In genomic region chr2:25545996-25546810, GRCm38 (mm10) we compare ENCODE assay signal across 8 mouse cellular contexts. TPM values are rescaled to one million over a fixed set of nuclear protein-coding genes. Genes with fewer than 3 reads are reported as not detected.
DNase-seq lines count a peak whose midpoint lies in the region; ATAC-seq and TF ChIP-seq lines count a peak whose summit lies in the region.

No protein-coding gene starts in this region.

- peak; percentile 68 for ATAC-seq in embryonic facial prominence, embryonic 13.5 days (ENCODE audit: insufficient number of reproducible peaks, insufficient read depth, low FRiP score, low TSS enrichment, low read depth)
- peak; percentile 53; the same call in 1 of the 2 replicates for ATAC-seq in hindbrain, postnatal 0 days
- ATAC-seq in midbrain, embryonic 11.5 days (ENCODE audit: low FRiP score): peak; percentile 78

- peak overlapping the region; percentile 98 for H3K9ac ChIP-seq in heart, adult 2 months (ENCODE audit: low read depth, low read length)
- peak overlapping the region; percentile 70 for H3K9ac ChIP-seq in ES-Bruce4 (ENCODE audit: low read depth, poor library complexity, severe bottlenecking)
- peak overlapping the region; percentile 83 for H3K9ac ChIP-seq in embryonic facial prominence, embryonic 13.5 days
- H3K9ac ChIP-seq in hindbrain, postnatal 0 days (replicated peaks; ENCODE audit: low read length): peak overlapping the region; percentile 56
- peak overlapping the region; percentile 70 for H3K9ac ChIP-seq in midbrain, embryonic 11.5 days (ENCODE audit: low read length)

- TF ChIP-seq POLR2A in heart, adult 2 months (IDR thresholded peaks at IDR 0.05; ENCODE audit: insufficient read depth, low read depth, low read length): no peak
- no peak for TF ChIP-seq POLR2A in ES-Bruce4 (IDR thresholded peaks at IDR 0.05; ENCODE audit: insufficient read depth, low read length)

- H3K4me3 ChIP-seq in heart, adult 2 months: peak overlapping the region; percentile 73
- peak overlapping the region; percentile 69 for H3K4me3 ChIP-seq in ES-Bruce4 (ENCODE audit: low read depth, low read length)
- H3K4me3 ChIP-seq in embryonic facial prominence, embryonic 13.5 days: peak overlapping the region; percentile 73
- peak overlapping the region; percentile 65 for H3K4me3 ChIP-seq in hindbrain, postnatal 0 days (ENCODE audit: low read length)
- H3K4me3 ChIP-seq in midbrain, embryonic 11.5 days (ENCODE audit: low read depth, low read length): peak overlapping the region; percentile 71

- peak overlapping the region; percentile 96 for H3K27ac ChIP-seq in heart, adult 2 months
- no peak overlapping the region for H3K27ac ChIP-seq in ES-Bruce4 (ENCODE audit: insufficient read depth, low read length)
- peak overlapping the region; percentile 72; the same call in 1 of the 2 replicates for H3K27ac ChIP-seq in embryonic facial prominence, embryonic 13.5 days
- peak overlapping the region; percentile 41; the same call in 1 of the 2 replicates for H3K27ac ChIP-seq in hindbrain, postnatal 0 days
- H3K27ac ChIP-seq in midbrain, embryonic 11.5 days (ENCODE audit: low read depth, low read length): peak overlapping the region; percentile 20; the same call in 1 of the 2 replicates

- H3K4me2 ChIP-seq in embryonic facial prominence, embryonic 13.5 days: peak overlapping the region; percentile 77
- peak overlapping the region; percentile 82 for H3K4me2 ChIP-seq in hindbrain, postnatal 0 days (ENCODE audit: low read depth, low read length)
- peak overlapping the region; percentile 53 for H3K4me2 ChIP-seq in midbrain, embryonic 11.5 days

- no peaks in the 10 kb centered on the region for H3K9me3 ChIP-seq in ES-Bruce4 (replicated peaks; ENCODE audit: control insufficient read depth, insufficient read depth, low read length, poor library complexity, severe bottlenecking)
- H3K9me3 ChIP-seq in embryonic facial prominence, embryonic 13.5 days: no peaks in the 10 kb centered on the region
- H3K9me3 ChIP-seq in hindbrain, postnatal 0 days (ENCODE audit: low read length): no peaks in the 10 kb centered on the region
- H3K9me3 ChIP-seq in midbrain, embryonic 11.5 days (ENCODE audit: control insufficient read depth, low read length): no peaks in the 10 kb centered on the region

- no peak for DNase-seq in heart, adult 2 months
- DNase-seq in heart, postnatal 25 days (ENCODE audit: low spot score): no peak
- DNase-seq in hindbrain, postnatal 0 days (ENCODE audit: low spot score): no peak
- DNase-seq in midbrain, embryonic 11.5 days (ENCODE audit: low spot score, missing footprints): no peak
- DNase-seq in retina, postnatal 1 day: no peak
- DNase-seq in frontal cortex, postnatal 14 days (ENCODE audit: low spot score in 2 of 2): no peak

- H3K36me3 ChIP-seq in heart, adult 2 months (ENCODE audit: control insufficient read depth, insufficient read depth, low read length): no peaks in the 10 kb centered on the region
- H3K36me3 ChIP-seq in ES-Bruce4 (ENCODE audit: control insufficient read depth, insufficient read depth, low read length, poor library complexity, severe bottlenecking): no peaks in the 10 kb centered on the region
- H3K36me3 ChIP-seq in embryonic facial prominence, embryonic 13.5 days: no peaks in the 10 kb centered on the region
- no peaks in the 10 kb centered on the region for H3K36me3 ChIP-seq in hindbrain, postnatal 0 days (ENCODE audit: insufficient read depth, low read length)
- H3K36me3 ChIP-seq in midbrain, embryonic 11.5 days (ENCODE audit: control insufficient read depth, insufficient read depth, low read length): no peaks in the 10 kb centered on the region

- peaks cover 10% of the 10 kb centered on the region for H3K4me1 ChIP-seq in heart, adult 2 months (ENCODE audit: control insufficient read depth, insufficient read depth, low read length)
- peaks cover 2% of the 10 kb centered on the region for H3K4me1 ChIP-seq in ES-Bruce4 (ENCODE audit: control insufficient read depth, insufficient read depth, low read length)
- H3K4me1 ChIP-seq in embryonic facial prominence, embryonic 13.5 days: peaks cover 9% of the 10 kb centered on the region
- H3K4me1 ChIP-seq in hindbrain, postnatal 0 days (ENCODE audit: insufficient read depth, low read length): no peaks in the 10 kb centered on the region
- H3K4me1 ChIP-seq in midbrain, embryonic 11.5 days (ENCODE audit: control insufficient read depth, insufficient read depth, low read length): peaks cover 8% of the 10 kb centered on the region

- no peak for TF ChIP-seq EP300 in heart, adult 2 months (IDR thresholded peaks at IDR 0.05; ENCODE audit: insufficient read depth, low read depth, low read length)
- no peak for TF ChIP-seq EP300 in ES-Bruce4 (IDR thresholded peaks at IDR 0.05; ENCODE audit: insufficient read depth, low read depth, low read length)

- peaks cover 11% of the 10 kb centered on the region for H3K79me2 ChIP-seq in heart, adult 2 months (replicated peaks; ENCODE audit: control insufficient read depth, insufficient read depth, low read length)

- no peaks in the 10 kb centered on the region for H3K27me3 ChIP-seq in heart, adult 2 months (ENCODE audit: control insufficient read depth, insufficient read depth, low read length)
- no peaks in the 10 kb centered on the region for H3K27me3 ChIP-seq in ES-Bruce4 (ENCODE audit: control insufficient read depth, insufficient read depth, low read length, poor library complexity, severe bottlenecking)
- H3K27me3 ChIP-seq in embryonic facial prominence, embryonic 13.5 days: no peaks in the 10 kb centered on the region
- no peaks in the 10 kb centered on the region for H3K27me3 ChIP-seq in hindbrain, postnatal 0 days (ENCODE audit: insufficient read depth, low read length)
- H3K27me3 ChIP-seq in midbrain, embryonic 11.5 days (ENCODE audit: control insufficient read depth, insufficient read depth, low read length): no peaks in the 10 kb centered on the region

- TF ChIP-seq CTCF in heart, adult 2 months (IDR thresholded peaks at IDR 0.05): 0 out of 2 replicates have a peak, but pooled peaks have one; percentile 2
- no peak for TF ChIP-seq CTCF in ES-Bruce4 (IDR thresholded peaks at IDR 0.05; ENCODE audit: low read depth, low read length)
- TF ChIP-seq CTCF in hindbrain, postnatal 0 days (IDR thresholded peaks at IDR 0.05; ENCODE audit: low read depth): peak; percentile 9; the same call in 1 of the 2 replicates

- intact Hi-C loops in heart, adult 2 months (cut with DNase I): loop anchor here (5.0 kb wide), 1 partner anchor 44 kb away; the partner anchor contains the start of genes C8g and Fbxw5
- intact Hi-C loops in heart, postnatal 25 days (cut with DNase I): no loop called here

- 4% methylated on average over 43 of the region's 43 CpGs for WGBS in heart, adult 2 months
- WGBS in embryonic facial prominence, embryonic 13.5 days: 7% methylated on average over 42 of the region's 43 CpGs
- WGBS in hindbrain, postnatal 0 days: 10% methylated on average over 36 of the region's 43 CpGs
- WGBS in midbrain, embryonic 11.5 days: 9% methylated on average over 35 of the region's 43 CpGs

RNA-seq across cellular contexts. Expression of gene Traf2, which starts 0.5 kb away (rescaled TPM):
- total RNA-seq in heart, adult 2 months (2021): 10 to 100 TPM; 13.5 to 15.8 TPM
- polyA plus RNA-seq in heart, adult 2 months (2012; rRNA removed): 10.8 and 15.1 TPM in 2 replicates
- total RNA-seq in heart, postnatal 25 days (2021): 10 to 100 TPM; 15.4 to 17.3 TPM
- 9.4 and 9.8 TPM in 2 replicates for polyA plus RNA-seq in ES-Bruce4 (2011; ENCODE audit: insufficient read depth, insufficient read length, low read depth, missing spikeins)
- 31.4 and 35.4 TPM in 2 replicates for polyA plus RNA-seq in embryonic facial prominence, embryonic 13.5 days (2015; fragmentation: Nextera tagmentation; extraction: Ambion mirVana)
- 10.0 and 11.4 TPM in 2 replicates for total RNA-seq in hindbrain, postnatal 0 days (2014; rRNA removed)
- 9.2 and 9.3 TPM in 2 replicates for polyA plus RNA-seq in hindbrain, postnatal 0 days (2015; fragmentation: Nextera tagmentation; extraction: Ambion mirVana)
- 29.0 and 31.6 TPM in 2 replicates for polyA plus RNA-seq in midbrain, embryonic 11.5 days (2014; fragmentation: Nextera tagmentation; extraction: Ambion mirVana)

RNA-seq across cellular contexts. Expression of gene Edf1, which starts 11.4 kb away (rescaled TPM):
- 100 to 1,000 TPM; 211 to 222 TPM for total RNA-seq in heart, adult 2 months (2021)
- 81.9 and 110 TPM in 2 replicates for polyA plus RNA-seq in heart, adult 2 months (2012; rRNA removed)
- 100 to 1,000 TPM; 209 to 218 TPM for total RNA-seq in heart, postnatal 25 days (2021)
- 107 and 122 TPM in 2 replicates for polyA plus RNA-seq in ES-Bruce4 (2011; ENCODE audit: insufficient read depth, insufficient read length, low read depth, missing spikeins)
- polyA plus RNA-seq in embryonic facial prominence, embryonic 13.5 days (2015; fragmentation: Nextera tagmentation; extraction: Ambion mirVana): 335 and 341 TPM in 2 replicates
- 159 and 274 TPM in 2 replicates for total RNA-seq in hindbrain, postnatal 0 days (2014; rRNA removed)
- 394 and 413 TPM in 2 replicates for polyA plus RNA-seq in hindbrain, postnatal 0 days (2015; fragmentation: Nextera tagmentation; extraction: Ambion mirVana)
- polyA plus RNA-seq in midbrain, embryonic 11.5 days (2014; fragmentation: Nextera tagmentation; extraction: Ambion mirVana): 385 TPM in 2 replicates

RNA-seq across cellular contexts. Expression of gene Mamdc4, which starts 28.4 kb away (rescaled TPM):
- total RNA-seq in heart, adult 2 months (2021): 1 to 10 TPM in 1 of 2 experiments, under 1 TPM in 1; 0.60 to 2.2 TPM
- 1.6 and 8.5 TPM in 2 replicates for polyA plus RNA-seq in heart, adult 2 months (2012; rRNA removed)
- 1 to 10 TPM; 1.3 to 3.2 TPM for total RNA-seq in heart, postnatal 25 days (2021)
- polyA plus RNA-seq in ES-Bruce4 (2011; ENCODE audit: insufficient read depth, insufficient read length, low read depth, missing spikeins): 0.65 and 3.7 TPM in 2 replicates
- polyA plus RNA-seq in embryonic facial prominence, embryonic 13.5 days (2015; fragmentation: Nextera tagmentation; extraction: Ambion mirVana): 4.3 and 7.2 TPM in 2 replicates
- 1.2 and 2.5 TPM in 2 replicates for total RNA-seq in hindbrain, postnatal 0 days (2014; rRNA removed)
- polyA plus RNA-seq in hindbrain, postnatal 0 days (2015; fragmentation: Nextera tagmentation; extraction: Ambion mirVana): 1.2 and 2.0 TPM in 2 replicates
- polyA plus RNA-seq in midbrain, embryonic 11.5 days (2014; fragmentation: Nextera tagmentation; extraction: Ambion mirVana): 1.4 and 2.2 TPM in 2 replicates

RNA-seq across cellular contexts. Expression of gene Phpt1, which starts 28.8 kb away (rescaled TPM):
- 10 to 100 TPM; 52.6 to 69.9 TPM for total RNA-seq in heart, adult 2 months (2021)
- 100 and 101 TPM in 2 replicates for polyA plus RNA-seq in heart, adult 2 months (2012; rRNA removed)
- 10 to 100 TPM; 63.0 to 70.0 TPM for total RNA-seq in heart, postnatal 25 days (2021)
- polyA plus RNA-seq in ES-Bruce4 (2011; ENCODE audit: insufficient read depth, insufficient read length, low read depth, missing spikeins): 37.0 and 47.9 TPM in 2 replicates
- polyA plus RNA-seq in embryonic facial prominence, embryonic 13.5 days (2015; fragmentation: Nextera tagmentation; extraction: Ambion mirVana): 169 and 174 TPM in 2 replicates
- total RNA-seq in hindbrain, postnatal 0 days (2014; rRNA removed): 35.4 and 48.2 TPM in 2 replicates
- polyA plus RNA-seq in hindbrain, postnatal 0 days (2015; fragmentation: Nextera tagmentation; extraction: Ambion mirVana): 232 and 242 TPM in 2 replicates
- polyA plus RNA-seq in midbrain, embryonic 11.5 days (2014; fragmentation: Nextera tagmentation; extraction: Ambion mirVana): 158 and 159 TPM in 2 replicates

RNA-seq across cellular contexts. Expression of gene Ajm1, which starts 35.4 kb away (rescaled TPM):
- total RNA-seq in heart, adult 2 months (2021): under 1 TPM; 0.05 to 0.36 TPM
- polyA plus RNA-seq in heart, adult 2 months (2012; rRNA removed): 0.15 and 1.1 TPM in 2 replicates
- total RNA-seq in heart, postnatal 25 days (2021): under 1 TPM; 0.08 to 0.10 TPM
- polyA plus RNA-seq in ES-Bruce4 (2011; ENCODE audit: insufficient read depth, insufficient read length, low read depth, missing spikeins): 0.55 and 0.70 TPM in 2 replicates
- polyA plus RNA-seq in embryonic facial prominence, embryonic 13.5 days (2015; fragmentation: Nextera tagmentation; extraction: Ambion mirVana): 0.39 and 0.62 TPM in 2 replicates
- total RNA-seq in hindbrain, postnatal 0 days (2014; rRNA removed): 22.4 and 29.1 TPM in 2 replicates
- polyA plus RNA-seq in hindbrain, postnatal 0 days (2015; fragmentation: Nextera tagmentation; extraction: Ambion mirVana): 18.8 and 19.8 TPM in 2 replicates
- 0.07 and 0.10 TPM in 2 replicates for polyA plus RNA-seq in midbrain, embryonic 11.5 days (2014; fragmentation: Nextera tagmentation; extraction: Ambion mirVana)
